Mouse (Mus musculus) macrophage (primary cell): ENCODE data around the gene Myo1c. TPM values are rescaled to one million over a fixed set of nuclear protein-coding genes. Genes with fewer than 3 reads are reported as not detected.
"Not testable (repeated sequence)": the region's sequence is repeated elsewhere in the genome, so short reads cannot be mapped to it uniquely, and the experiment has no call there.

Experiments
- H3K27ac ChIP-seq: fragments of 350-480 bp; formaldehyde crosslinking; 2 replicates; pipeline ENCODE4 v1.9.0; 2021
- H3K36me3 ChIP-seq: fragments of 350-480 bp; formaldehyde crosslinking; 2 replicates; pipeline ENCODE4 v1.9.0; 2021; ENCODE audit errors: inconsistent target
- H3K4me3 ChIP-seq: fragments of 350-480 bp; formaldehyde crosslinking; 2 replicates; pipeline ENCODE4 v1.9.0; 2021; ENCODE audit errors: inconsistent target
- H3K79me2 ChIP-seq: fragments of 350-480 bp; formaldehyde crosslinking; 2 replicates; pipeline ENCODE4 v1.9.0; 2021; ENCODE audit errors: inconsistent target
- WGBS: methylation state at CpG from one replicate; pipeline ENCODE4 v1.1.7; 2026; ENCODE audit warnings: inconsistent platforms; ENCODE audit not compliant: missing documents; 5-methylcytosine and 5-hydroxymethylcytosine counted together
- polyA plus RNA-seq: library from polyadenylated mRNA; stranded (reverse); fragments of 250-400 nt; gene quantifications from 3 replicates; pipeline ENCODE4 v1.2.4, GENCODE M21; 2018; ENCODE audit warnings: inconsistent platforms

Gene Myo1c
- polyA plus RNA-seq, 1 experiment from 2014 or later: 62.9 TPM

DNA sequence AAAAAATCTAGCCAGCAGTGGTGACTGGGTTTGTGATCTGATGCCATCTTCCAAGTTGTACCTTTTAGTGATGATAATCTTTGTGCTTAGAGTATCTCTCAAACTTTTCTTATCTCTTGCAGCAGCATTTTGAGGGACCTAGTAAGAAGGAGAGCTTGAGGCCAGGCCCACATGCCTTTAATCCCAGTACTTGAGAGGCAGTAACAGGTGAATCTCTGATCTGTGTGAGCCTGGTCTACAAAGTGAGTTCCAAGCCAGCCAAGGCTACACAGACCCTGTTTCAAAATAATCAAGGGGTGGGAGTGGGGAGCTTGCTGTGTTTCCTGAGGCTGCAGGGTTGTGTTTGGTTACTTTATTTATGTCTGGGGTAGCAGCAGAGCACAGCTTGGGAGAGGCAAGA lies 40.7 kb downstream of the Myo1c start:
- peaks cover 52% of the 10 kb centered on the region for H3K36me3 ChIP-seq

GRCm38 (mm10) chr11:75693570-75693969 lies 43.3 kb downstream of the Myo1c start:
- H3K27ac ChIP-seq: no peak overlapping the region
- no peak overlapping the region for H3K4me3 ChIP-seq
- peaks cover 100% of the 10 kb centered on the region for H3K79me2 ChIP-seq
- peaks cover 75% of the 10 kb centered on the region for H3K36me3 ChIP-seq
- WGBS: 93% methylated on average over 5 of the region's 5 CpGs

More for the DNA sequence above, 40.7 kb downstream of the Myo1c start:
- peaks cover 100% of the 10 kb centered on the region for H3K79me2 ChIP-seq
- H3K4me3 ChIP-seq: no peak overlapping the region
- no peak overlapping the region for H3K27ac ChIP-seq

GRCm38 (mm10) chr11:75697464-75697863 lies 47.2 kb downstream of the Myo1c start:
- Histone ChIP-seq H3K36me3 (peaks cover 82% of the 10 kb centered on the region), H3K79me2 (peaks cover 100% of the 10 kb centered on the region)
- not testable (repeated sequence) for H3K27ac ChIP-seq, H3K4me3 ChIP-seq
- WGBS: 92% methylated on average over 3 of the region's 3 CpGs

DNA sequence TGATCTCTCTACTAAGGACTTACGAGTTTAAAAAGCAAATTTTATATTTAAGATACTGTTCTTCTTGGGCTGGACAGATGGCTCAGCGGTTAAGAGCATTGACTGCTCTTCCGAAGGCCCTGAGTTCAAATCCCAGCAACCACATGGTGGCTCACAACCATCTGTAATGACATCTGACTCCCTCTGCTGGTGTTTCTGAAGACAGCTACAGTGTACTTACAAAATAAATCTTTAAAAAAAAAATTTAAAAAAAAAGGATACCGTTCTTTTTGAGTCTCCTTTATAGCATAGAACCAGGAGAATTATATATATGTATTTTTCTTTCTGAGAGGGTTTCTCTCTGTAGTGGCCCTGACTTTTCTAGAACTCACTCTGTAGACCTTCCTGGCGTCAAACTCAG lies 50.3 kb downstream of the Myo1c start:
- peaks cover 79% of the 10 kb centered on the region for H3K79me2 ChIP-seq
- peaks cover 80% of the 10 kb centered on the region for H3K36me3 ChIP-seq
- no peak overlapping the region for H3K27ac ChIP-seq
- no peak overlapping the region for H3K4me3 ChIP-seq
- 95% methylated on average over 5 of the region's 5 CpGs for WGBS

DNA sequence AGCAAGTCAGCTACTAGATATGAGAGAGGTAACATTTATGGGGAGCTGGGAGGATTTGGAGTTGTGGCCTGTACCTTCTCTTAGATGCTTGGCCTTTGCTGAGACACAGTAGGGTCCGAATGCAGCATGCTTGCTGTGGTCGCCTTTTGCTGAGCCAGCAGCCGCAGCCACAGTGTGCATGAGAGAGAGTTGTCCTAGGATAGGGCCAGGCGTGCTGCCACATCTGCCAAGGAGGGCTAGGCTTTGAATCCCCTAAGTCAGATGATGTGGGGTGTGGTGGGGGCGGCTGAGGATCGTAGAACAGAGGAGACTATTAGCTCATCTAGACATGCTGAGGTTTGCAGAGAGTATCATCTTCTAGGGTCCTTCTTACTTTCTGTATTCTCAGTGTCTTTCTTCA lies 52.5 kb downstream of the Myo1c start:
- peaks cover 57% of the 10 kb centered on the region for H3K79me2 ChIP-seq
- no peak overlapping the region for H3K27ac ChIP-seq
- 100% methylated on average over 4 of the region's 6 CpGs for WGBS
- peaks cover 71% of the 10 kb centered on the region for H3K36me3 ChIP-seq
- no peak overlapping the region for H3K4me3 ChIP-seq

DNA sequence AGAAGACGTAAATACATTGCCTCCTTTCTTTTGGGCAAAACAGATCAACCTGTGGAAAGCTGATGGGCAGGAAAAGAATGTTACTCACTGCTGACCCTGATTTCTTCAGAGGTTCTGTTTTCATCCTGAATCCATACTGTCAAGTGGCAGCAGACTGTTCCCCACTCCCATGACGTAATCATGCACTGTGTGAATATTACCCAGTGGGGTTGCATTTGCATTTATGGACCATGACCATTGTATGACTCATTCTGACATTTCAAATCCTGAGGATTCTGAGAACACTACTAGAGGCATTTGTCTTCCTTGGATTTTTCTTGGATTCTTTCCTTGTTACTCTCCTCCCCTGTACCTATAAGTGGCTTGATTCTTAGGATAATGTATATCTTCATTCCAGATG lies 53.4 kb downstream of the Myo1c start:
- Histone ChIP-seq H3K27ac (no peak overlapping the region), H3K79me2 (peaks cover 47% of the 10 kb centered on the region), H3K4me3 (no peak overlapping the region), H3K36me3 (peaks cover 61% of the 10 kb centered on the region)
- 90% methylated on average over 2 of the region's 2 CpGs for WGBS

DNA sequence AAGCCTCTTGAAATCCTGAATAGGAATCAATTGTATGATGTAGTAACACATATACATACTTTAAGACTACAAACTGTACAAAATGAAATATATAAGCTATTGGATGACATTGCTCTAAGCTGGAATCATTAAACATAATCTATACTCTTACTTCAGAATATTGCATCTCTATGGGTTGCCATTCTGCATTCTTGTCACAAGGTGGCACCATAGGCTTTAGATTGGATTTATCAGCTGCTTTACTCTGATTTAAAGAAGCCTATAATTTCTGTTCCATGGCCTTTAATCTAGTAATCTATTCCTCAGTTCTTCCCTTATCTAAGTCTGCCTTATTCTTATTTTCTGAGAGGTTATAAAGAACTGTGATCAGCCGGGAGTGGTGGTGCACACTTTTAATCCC lies 63.6 kb downstream of the Myo1c start:
- H3K36me3 ChIP-seq: no peaks in the 10 kb centered on the region
- no peak overlapping the region for H3K4me3 ChIP-seq
- H3K27ac ChIP-seq: no peak overlapping the region
- no peaks in the 10 kb centered on the region for H3K79me2 ChIP-seq
- 40% methylated on average over 1 of the region's 1 CpGs for WGBS

- 88% methylated on average over 11 of the region's 12 CpGs for WGBS
- Histone ChIP-seq H3K27ac (no peak overlapping the region), H3K4me3 (no peak overlapping the region), H3K36me3 (no peaks in the 10 kb centered on the region), H3K79me2 (no peaks in the 10 kb centered on the region)
Observed at GRCm38 (mm10) chr11:75715556-75715955, 65.3 kb downstream of the Myo1c start.

DNA sequence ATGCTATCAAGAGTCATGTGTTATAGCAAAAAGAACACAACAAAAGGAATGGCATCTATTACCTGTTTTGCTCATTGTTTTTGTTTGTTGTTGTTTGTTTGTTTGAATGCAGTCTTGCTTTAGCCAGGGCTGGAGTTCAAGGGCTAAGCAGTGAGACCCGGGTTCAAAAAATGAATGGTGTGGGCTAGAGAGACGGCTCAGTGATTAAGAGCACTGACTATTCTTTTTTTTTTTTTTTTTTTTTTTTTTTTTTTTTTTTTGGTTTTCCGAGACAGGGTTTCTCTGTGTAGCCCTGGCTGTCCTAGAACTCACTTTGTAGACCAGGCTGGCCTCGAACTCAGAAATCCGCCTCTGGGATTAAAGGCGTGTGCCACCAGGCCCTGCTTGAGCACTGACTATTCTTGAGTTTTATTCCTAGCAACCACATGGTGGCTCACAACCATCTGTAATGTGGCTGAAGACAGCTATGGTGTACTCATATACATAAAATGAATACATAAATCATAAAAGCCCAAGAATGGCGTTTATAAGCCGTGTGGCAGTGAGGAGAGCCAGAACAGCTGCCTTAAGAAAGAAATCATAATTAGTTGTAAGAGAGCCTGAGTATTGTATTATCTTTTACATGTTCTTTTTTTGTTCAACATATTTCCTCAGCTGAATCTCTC lies 66.5 kb downstream of the Myo1c start:
- H3K27ac ChIP-seq: no peak overlapping the region
- H3K4me3 ChIP-seq: no peak overlapping the region
- no peaks in the 10 kb centered on the region for H3K79me2 ChIP-seq
- 84% methylated on average over 5 of the region's 8 CpGs for WGBS
- H3K36me3 ChIP-seq: no peaks in the 10 kb centered on the region

- H3K4me3 ChIP-seq: no peak overlapping the region
- 54% methylated on average over 3 of the region's 4 CpGs for WGBS
Observed at GRCm38 (mm10) chr11:75722339-75722738, 72.0 kb downstream of the Myo1c start.

More at GRCm38 (mm10) chr11:75722339-75722738, 72.0 kb downstream of the Myo1c start:
- no peaks in the 10 kb centered on the region for H3K79me2 ChIP-seq
- H3K27ac ChIP-seq: no peak overlapping the region
- no peaks in the 10 kb centered on the region for H3K36me3 ChIP-seq

Other genes with a start within 250 kb of the Myo1c start
- 0.86 to 1.0 TPM in 2 of 3 replicates, not detected in the other for gene Serpinf1, start 227.8 kb upstream of the Myo1c start, polyA plus RNA-seq
- gene Serpinf2, start 210.9 kb upstream of the Myo1c start, polyA plus RNA-seq: 0.11 TPM in 1 of 3 replicates, not detected in the others
- gene Wdr81, start 195.8 kb upstream of the Myo1c start, polyA plus RNA-seq: 45.8 to 53.6 TPM (median 49.5 TPM) in 3 replicates
- 2.5 to 4.9 TPM (median 4.5 TPM) in 3 replicates for gene Tlcd2, start 188.8 kb upstream of the Myo1c start, polyA plus RNA-seq
- gene Prpf8, start 163.7 kb upstream of the Myo1c start, polyA plus RNA-seq: 72.5 to 92.1 TPM (median 86.0 TPM) in 3 replicates
- gene Rilp, start 140.4 kb upstream of the Myo1c start, polyA plus RNA-seq: 6.6 to 7.4 TPM (median 7.1 TPM) in 3 replicates
- gene Scarf1, start 137.0 kb upstream of the Myo1c start, polyA plus RNA-seq: 8.6 to 19.0 TPM (median 16.2 TPM) in 3 replicates
- gene Slc43a2, start 118.8 kb upstream of the Myo1c start, polyA plus RNA-seq: 250 to 450 TPM (median 359 TPM) in 3 replicates
- 282 to 582 TPM (median 340 TPM) in 3 replicates for gene Pitpna, start 62.4 kb upstream of the Myo1c start, polyA plus RNA-seq
- 20.3 to 48.0 TPM (median 38.4 TPM) in 3 replicates for gene Inpp5k, start 19.5 kb upstream of the Myo1c start, polyA plus RNA-seq
- 52.3 to 73.1 TPM (median 60.5 TPM) in 3 replicates for gene Crk, start 28.8 kb downstream of the Myo1c start, polyA plus RNA-seq
- gene Ywhae, start 82.4 kb downstream of the Myo1c start, polyA plus RNA-seq: 317 to 1,145 TPM (median 466 TPM) in 3 replicates
- gene Doc2b, start 145.5 kb downstream of the Myo1c start, polyA plus RNA-seq: not detected in 3 replicates